Mouse (Mus musculus): ENCODE measurements around the gene Glis1. TPM values are rescaled to one million over a fixed set of nuclear protein-coding genes. Genes with fewer than 3 reads are reported as not detected.

Glis1 gene
- total and polyA plus RNA-seq, 2 experiments from 2014 or later = 0.11 TPM; not detected in 1

GRCm38 (mm10) chr4:107623916-107624315 is 189.5 kb downstream of the Glis1 start:
- Histone ChIP-seq H3K36me3 (replicated peaks; ENCODE audit: control insufficient read depth, insufficient read depth, low read length) (no peaks in the 10 kb centered on the region), H3K27ac (ENCODE audit: low read depth) (no peak overlapping the region), H3K9me3 (replicated peaks; ENCODE audit: control insufficient read depth, low read length) (no peaks in the 10 kb centered on the region), H3K9ac (replicated peaks; ENCODE audit: low read depth, low read length) (no peak overlapping the region), H3K27me3 (ENCODE audit: control insufficient read depth, insufficient read depth, low read length) (0 out of 2 replicates have a peak, but pooled peaks cover 4% of the 10 kb centered on the region), H3K4me3 (ENCODE audit: low read depth, low read length) (no peak overlapping the region), H3K4me2 (ENCODE audit: low read depth, low read length) (no peak overlapping the region), H3K4me1 (ENCODE audit: control insufficient read depth, insufficient read depth) (0 out of 2 replicates have a peak, but pooled peaks cover under 1% of the 10 kb centered on the region)
- 71% methylated on average over 6 of the region's 6 CpGs for WGBS
- no peak for TF ChIP-seq EP300 (IDR thresholded peaks at IDR 0.05; ENCODE audit: low read depth)
- TF ChIP-seq CTCF (IDR thresholded peaks at IDR 0.05; ENCODE audit: low read depth) = no peak
- DNase-seq (ENCODE audit: low spot score) (no peak), ATAC-seq (ENCODE audit: insufficient read depth, low read depth) (no peak)

- DNase-seq (ENCODE audit: low spot score) = no peak
- Histone ChIP-seq H3K4me2 (ENCODE audit: low read depth, low read length) (no peak overlapping the region), H3K27me3 (ENCODE audit: control insufficient read depth, insufficient read depth, low read length) (0 out of 2 replicates have a peak, but pooled peaks cover 4% of the 10 kb centered on the region), H3K4me1 (ENCODE audit: control insufficient read depth, insufficient read depth) (0 out of 2 replicates have a peak, but pooled peaks cover 7% of the 10 kb centered on the region), H3K9me3 (replicated peaks; ENCODE audit: control insufficient read depth, low read length) (no peaks in the 10 kb centered on the region), H3K36me3 (replicated peaks; ENCODE audit: control insufficient read depth, insufficient read depth, low read length) (no peaks in the 10 kb centered on the region), H3K9ac (replicated peaks; ENCODE audit: low read depth, low read length) (no peak overlapping the region), H3K4me3 (ENCODE audit: low read depth, low read length) (no peak overlapping the region), H3K27ac (ENCODE audit: low read depth) (no peak overlapping the region)
- 71% methylated on average over 5 of the region's 5 CpGs for WGBS
- ATAC-seq (ENCODE audit: insufficient read depth, low read depth) = no peak
- no peak for TF ChIP-seq CTCF (IDR thresholded peaks at IDR 0.05; ENCODE audit: low read depth)
These were observed 190.6 kb downstream of the Glis1 start for GRCm38 (mm10) chr4:107624951-107625350.

- H3K4me1 ChIP-seq (ENCODE audit: control insufficient read depth, insufficient read depth) = 0 out of 2 replicates have a peak, but pooled peaks cover 7% of the 10 kb centered on the region
- TF ChIP-seq CTCF (IDR thresholded peaks at IDR 0.05; ENCODE audit: low read depth) (no peak), EP300 (IDR thresholded peaks at IDR 0.05; ENCODE audit: low read depth) (no peak)
- H3K4me2 ChIP-seq (ENCODE audit: low read depth, low read length) = no peak overlapping the region
- H3K27me3 ChIP-seq (ENCODE audit: control insufficient read depth, insufficient read depth, low read length) = 0 out of 2 replicates have a peak, but pooled peaks cover 4% of the 10 kb centered on the region
- no peak for ATAC-seq (ENCODE audit: insufficient read depth, low read depth)
- no peak overlapping the region for H3K4me3 ChIP-seq (ENCODE audit: low read depth, low read length)
- WGBS = 74% methylated on average over 4 of the region's 4 CpGs
- DNase-seq (ENCODE audit: low spot score) = no peak
- H3K9me3 ChIP-seq (replicated peaks; ENCODE audit: control insufficient read depth, low read length) = no peaks in the 10 kb centered on the region
- no peaks in the 10 kb centered on the region for H3K36me3 ChIP-seq (replicated peaks; ENCODE audit: control insufficient read depth, insufficient read depth, low read length)
- no peak overlapping the region for H3K27ac ChIP-seq (ENCODE audit: low read depth)
- no peak overlapping the region for H3K9ac ChIP-seq (replicated peaks; ENCODE audit: low read depth, low read length)
These were observed 193.8 kb downstream of the Glis1 start for GRCm38 (mm10) chr4:107628226-107628625.

- H3K9me3 ChIP-seq (replicated peaks; ENCODE audit: control insufficient read depth, low read length) = no peaks in the 10 kb centered on the region
- no peak overlapping the region for H3K4me3 ChIP-seq (ENCODE audit: low read depth, low read length)
- ATAC-seq (ENCODE audit: insufficient read depth, low read depth) = peak; percentile 39; the same call in 1 of the 2 replicates
- no peak for DNase-seq (ENCODE audit: low spot score)
- WGBS = 31% methylated on average over 17 of the region's 17 CpGs
- H3K36me3 ChIP-seq (replicated peaks; ENCODE audit: control insufficient read depth, insufficient read depth, low read length) = no peaks in the 10 kb centered on the region
- 0 out of 2 replicates have a peak, but pooled peaks cover 4% of the 10 kb centered on the region for H3K27me3 ChIP-seq (ENCODE audit: control insufficient read depth, insufficient read depth, low read length)
- 0 out of 2 replicates have a peak, but pooled peaks cover 7% of the 10 kb centered on the region for H3K4me1 ChIP-seq (ENCODE audit: control insufficient read depth, insufficient read depth)
- no peak overlapping the region for H3K27ac ChIP-seq (ENCODE audit: low read depth)
- no peak overlapping the region for H3K9ac ChIP-seq (replicated peaks; ENCODE audit: low read depth, low read length)
- no peak overlapping the region for H3K4me2 ChIP-seq (ENCODE audit: low read depth, low read length)
- TF ChIP-seq CTCF (IDR thresholded peaks at IDR 0.05; ENCODE audit: low read depth) (no peak), EP300 (IDR thresholded peaks at IDR 0.05; ENCODE audit: low read depth) (no peak)
These were observed 194.6 kb downstream of the Glis1 start for GRCm38 (mm10) chr4:107628921-107629411.

GRCm38 (mm10) chr4:107634631-107635030 is 200.2 kb downstream of the Glis1 start:
- H3K27ac ChIP-seq (ENCODE audit: low read depth) = no peak overlapping the region
- no peaks in the 10 kb centered on the region for H3K36me3 ChIP-seq (replicated peaks; ENCODE audit: control insufficient read depth, insufficient read depth, low read length)
- H3K4me1 ChIP-seq (ENCODE audit: control insufficient read depth, insufficient read depth) = no peaks in the 10 kb centered on the region
- ATAC-seq (ENCODE audit: insufficient read depth, low read depth) (no peak), DNase-seq (ENCODE audit: low spot score) (no peak)
- H3K27me3 ChIP-seq (ENCODE audit: control insufficient read depth, insufficient read depth, low read length) = no peaks in the 10 kb centered on the region
- TF ChIP-seq EP300 (IDR thresholded peaks at IDR 0.05; ENCODE audit: low read depth) = no peak
- no peak for TF ChIP-seq CTCF (IDR thresholded peaks at IDR 0.05; ENCODE audit: low read depth)
- no peaks in the 10 kb centered on the region for H3K9me3 ChIP-seq (replicated peaks; ENCODE audit: control insufficient read depth, low read length)
- 74% methylated on average over 6 of the region's 6 CpGs for WGBS
- H3K4me3 ChIP-seq (ENCODE audit: low read depth, low read length) = no peak overlapping the region
- H3K9ac ChIP-seq (replicated peaks; ENCODE audit: low read depth, low read length) = no peak overlapping the region
- no peak overlapping the region for H3K4me2 ChIP-seq (ENCODE audit: low read depth, low read length)

GRCm38 (mm10) chr4:107636099-107636498 is 201.7 kb downstream of the Glis1 start:
- no peak overlapping the region for H3K4me3 ChIP-seq (ENCODE audit: low read depth, low read length)
- H3K9me3 ChIP-seq (replicated peaks; ENCODE audit: control insufficient read depth, low read length) = no peaks in the 10 kb centered on the region
- ATAC-seq (ENCODE audit: insufficient read depth, low read depth) = no peak
- DNase-seq (ENCODE audit: low spot score) = no peak
- H3K4me1 ChIP-seq (ENCODE audit: control insufficient read depth, insufficient read depth) = no peaks in the 10 kb centered on the region
- no peak overlapping the region for H3K9ac ChIP-seq (replicated peaks; ENCODE audit: low read depth, low read length)
- TF ChIP-seq EP300 (IDR thresholded peaks at IDR 0.05; ENCODE audit: low read depth) (no peak), CTCF (IDR thresholded peaks at IDR 0.05; ENCODE audit: low read depth) (no peak)
- no peak overlapping the region for H3K4me2 ChIP-seq (ENCODE audit: low read depth, low read length)
- no peak overlapping the region for H3K27ac ChIP-seq (ENCODE audit: low read depth)
- no peaks in the 10 kb centered on the region for H3K27me3 ChIP-seq (ENCODE audit: control insufficient read depth, insufficient read depth, low read length)
- H3K36me3 ChIP-seq (replicated peaks; ENCODE audit: control insufficient read depth, insufficient read depth, low read length) = no peaks in the 10 kb centered on the region
- WGBS = 71% methylated on average over 6 of the region's 6 CpGs

Measured in heart, postnatal 0 days (tissue).